Mouse (Mus musculus) stomach, postnatal 0 days (tissue): ENCODE results near the gene Rbms3.

ENCODE experiments used
- CTCF ChIP-seq: IDR thresholded peaks from 2 replicates; pipeline ENCODE4 v1.5.1; 2016; ENCODE audit warnings: antibody characterized with exemption, low read depth, mild to moderate bottlenecking, moderate library complexity
- EP300 ChIP-seq: optimal IDR thresholded peaks from 2 replicates; pipeline ENCODE3; 2016; ENCODE audit warnings: antibody characterized with exemption

DNA sequence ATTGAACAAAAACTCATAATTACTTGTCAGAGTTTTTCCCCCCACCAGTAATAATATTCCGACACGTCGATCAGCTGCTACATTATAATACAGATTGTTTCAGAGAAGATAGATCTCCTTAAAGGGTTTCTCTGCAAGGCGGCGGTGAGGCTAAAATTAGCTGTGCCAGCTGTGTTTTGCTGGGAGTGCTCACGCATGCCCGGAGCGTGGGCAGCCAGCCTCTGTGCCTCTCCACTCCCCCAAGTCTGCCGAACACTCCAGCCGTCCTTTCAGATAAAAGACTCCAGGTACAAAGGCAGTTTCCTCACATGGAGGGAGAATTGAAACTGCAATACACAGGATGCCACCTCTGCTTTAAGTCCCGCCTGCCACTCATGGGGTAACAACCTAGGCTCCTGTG is 376.4 kb downstream of the Rbms3 start:
- TF ChIP-seq CTCF (no peak), EP300 (no peak)
